Mouse (Mus musculus): ENCODE measurements around the gene Gde1. TPM values are rescaled to one million over a fixed set of nuclear protein-coding genes. Genes with fewer than 3 reads are reported as not detected.

Gde1 gene
- polyA plus RNA-seq, 1 experiment = 37.4 TPM

DNA sequence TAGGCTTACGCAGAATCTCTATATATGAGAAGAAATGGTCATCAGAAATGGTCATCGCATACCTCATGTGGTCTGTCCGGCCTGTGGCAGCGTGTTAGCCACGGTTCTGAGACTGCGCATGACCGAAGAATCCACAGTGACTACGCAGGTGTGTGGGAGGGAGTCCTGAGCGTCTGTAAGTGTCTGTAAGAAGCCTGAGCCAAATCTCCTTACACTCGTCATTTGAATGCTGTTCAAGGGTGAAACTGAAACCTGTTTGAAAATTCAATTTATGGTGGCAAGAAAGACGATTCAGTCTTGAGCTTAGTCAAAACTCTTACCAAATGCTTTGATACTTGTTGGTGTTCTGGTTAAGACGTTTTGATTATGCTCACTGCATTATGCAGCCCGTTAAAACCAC is 27.6 kb upstream of the Gde1 start:
- H3K27ac ChIP-seq (ENCODE audit: insufficient read depth, low read depth, low read length) = no peak overlapping the region
- no peak for TF ChIP-seq CTCF (IDR thresholded peaks at IDR 0.05; ENCODE audit: low read depth, low read length)
- H3K4me3 ChIP-seq (ENCODE audit: insufficient read depth, low read length) = no peak overlapping the region
- no peaks in the 10 kb centered on the region for H3K4me1 ChIP-seq (ENCODE audit: control insufficient read depth, insufficient read depth, low read length)

- no peak for TF ChIP-seq CTCF (IDR thresholded peaks at IDR 0.05; ENCODE audit: low read depth, low read length)
- TF ChIP-seq POLR2A (IDR thresholded peaks at IDR 0.05; ENCODE audit: borderline replicate concordance, low read depth, low read length) = no peak
- H3K4me1 ChIP-seq (ENCODE audit: control insufficient read depth, insufficient read depth, low read length) = no peaks in the 10 kb centered on the region
These were observed 26.2 kb upstream of the Gde1 start for GRCm38 (mm10) chr7:118731781-118732180.

GRCm38 (mm10) chr7:118728846-118729587 is 23.4 kb upstream of the Gde1 start:
- H3K4me1 ChIP-seq (ENCODE audit: control insufficient read depth, insufficient read depth, low read length) = no peaks in the 10 kb centered on the region
- TF ChIP-seq POLR2A (IDR thresholded peaks at IDR 0.05; ENCODE audit: borderline replicate concordance, low read depth, low read length) (no peak), CTCF (IDR thresholded peaks at IDR 0.05; ENCODE audit: low read depth, low read length) (no peak)
- H3K4me3 ChIP-seq (ENCODE audit: insufficient read depth, low read length) = no peak overlapping the region
- no peak overlapping the region for H3K27ac ChIP-seq (ENCODE audit: insufficient read depth, low read depth, low read length)

More at GRCm38 (mm10) chr7:118731781-118732180, 26.2 kb upstream of the Gde1 start:
- H3K27ac ChIP-seq (ENCODE audit: insufficient read depth, low read depth, low read length) = no peak overlapping the region
- no peak overlapping the region for H3K4me3 ChIP-seq (ENCODE audit: insufficient read depth, low read length)

GRCm38 (mm10) chr7:118725459-118725858 is 19.9 kb upstream of the Gde1 start:
- TF ChIP-seq POLR2A (IDR thresholded peaks at IDR 0.05; ENCODE audit: borderline replicate concordance, low read depth, low read length) = no peak
- no peak for TF ChIP-seq CTCF (IDR thresholded peaks at IDR 0.05; ENCODE audit: low read depth, low read length)
- H3K4me1 ChIP-seq (ENCODE audit: control insufficient read depth, insufficient read depth, low read length) = no peaks in the 10 kb centered on the region
- no peak overlapping the region for H3K4me3 ChIP-seq (ENCODE audit: insufficient read depth, low read length)
- H3K27ac ChIP-seq (ENCODE audit: insufficient read depth, low read depth, low read length) = no peak overlapping the region

DNA sequence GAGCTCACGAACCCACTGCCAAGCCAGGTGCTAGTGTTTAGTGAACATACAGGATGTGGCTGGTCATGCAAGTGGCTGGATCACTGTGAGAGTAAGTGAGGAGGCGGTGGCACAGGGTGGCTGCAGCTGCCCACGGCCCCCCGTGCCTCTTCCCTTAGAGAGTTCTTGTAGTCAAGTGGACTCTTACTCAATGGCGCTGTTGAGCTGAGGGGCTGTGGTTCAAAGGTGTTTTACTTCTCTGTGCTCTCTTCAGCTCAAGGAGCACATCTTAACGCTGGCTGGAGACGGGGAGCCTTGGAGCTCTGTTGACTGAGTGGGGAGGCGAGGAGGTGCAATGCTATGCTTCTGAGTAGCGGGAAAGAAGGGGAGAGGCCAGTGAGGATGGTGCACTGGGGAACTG is 18.3 kb upstream of the Gde1 start:
- TF ChIP-seq CTCF (IDR thresholded peaks at IDR 0.05; ENCODE audit: low read depth, low read length) (no peak), POLR2A (IDR thresholded peaks at IDR 0.05; ENCODE audit: borderline replicate concordance, low read depth, low read length) (no peak)
- Histone ChIP-seq H3K4me3 (ENCODE audit: insufficient read depth, low read length) (no peak overlapping the region), H3K27ac (ENCODE audit: insufficient read depth, low read depth, low read length) (no peak overlapping the region), H3K4me1 (ENCODE audit: control insufficient read depth, insufficient read depth, low read length) (no peaks in the 10 kb centered on the region)

- Histone ChIP-seq H3K4me1 (ENCODE audit: control insufficient read depth, insufficient read depth, low read length) (peaks cover 2% of the 10 kb centered on the region), H3K4me3 (ENCODE audit: insufficient read depth, low read length) (no peak overlapping the region), H3K27ac (ENCODE audit: insufficient read depth, low read depth, low read length) (no peak overlapping the region)
- TF ChIP-seq POLR2A (IDR thresholded peaks at IDR 0.05; ENCODE audit: borderline replicate concordance, low read depth, low read length) (no peak), CTCF (IDR thresholded peaks at IDR 0.05; ENCODE audit: low read depth, low read length) (no peak)
These were observed 12.5 kb upstream of the Gde1 start for GRCm38 (mm10) chr7:118718066-118718465.

DNA sequence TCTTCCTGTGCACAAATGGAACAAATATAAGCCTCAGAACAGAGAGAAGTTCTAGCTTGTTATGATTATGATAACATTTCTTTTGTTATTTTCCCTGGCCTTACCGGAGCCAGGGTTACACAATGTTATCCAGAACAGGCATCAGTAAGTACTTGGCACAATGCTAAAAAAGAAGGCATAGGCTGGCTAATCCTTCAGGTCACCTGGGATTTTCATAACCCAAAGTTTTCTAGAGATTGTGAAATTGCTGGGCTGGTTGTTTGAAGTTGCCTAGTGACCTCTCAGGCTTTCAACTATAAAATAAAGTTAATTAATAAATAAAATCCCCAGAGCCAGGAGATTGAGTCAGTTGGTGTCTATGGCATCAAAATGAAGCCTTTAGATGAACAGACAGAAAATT is 9.3 kb upstream of the Gde1 start:
- peaks cover 4% of the 10 kb centered on the region for H3K4me1 ChIP-seq (ENCODE audit: control insufficient read depth, insufficient read depth, low read length)
- no peak overlapping the region for H3K27ac ChIP-seq (ENCODE audit: insufficient read depth, low read depth, low read length)
- H3K4me3 ChIP-seq (ENCODE audit: insufficient read depth, low read length) = no peak overlapping the region
- TF ChIP-seq CTCF (IDR thresholded peaks at IDR 0.05; ENCODE audit: low read depth, low read length) = no peak
- no peak for TF ChIP-seq POLR2A (IDR thresholded peaks at IDR 0.05; ENCODE audit: borderline replicate concordance, low read depth, low read length)

DNA sequence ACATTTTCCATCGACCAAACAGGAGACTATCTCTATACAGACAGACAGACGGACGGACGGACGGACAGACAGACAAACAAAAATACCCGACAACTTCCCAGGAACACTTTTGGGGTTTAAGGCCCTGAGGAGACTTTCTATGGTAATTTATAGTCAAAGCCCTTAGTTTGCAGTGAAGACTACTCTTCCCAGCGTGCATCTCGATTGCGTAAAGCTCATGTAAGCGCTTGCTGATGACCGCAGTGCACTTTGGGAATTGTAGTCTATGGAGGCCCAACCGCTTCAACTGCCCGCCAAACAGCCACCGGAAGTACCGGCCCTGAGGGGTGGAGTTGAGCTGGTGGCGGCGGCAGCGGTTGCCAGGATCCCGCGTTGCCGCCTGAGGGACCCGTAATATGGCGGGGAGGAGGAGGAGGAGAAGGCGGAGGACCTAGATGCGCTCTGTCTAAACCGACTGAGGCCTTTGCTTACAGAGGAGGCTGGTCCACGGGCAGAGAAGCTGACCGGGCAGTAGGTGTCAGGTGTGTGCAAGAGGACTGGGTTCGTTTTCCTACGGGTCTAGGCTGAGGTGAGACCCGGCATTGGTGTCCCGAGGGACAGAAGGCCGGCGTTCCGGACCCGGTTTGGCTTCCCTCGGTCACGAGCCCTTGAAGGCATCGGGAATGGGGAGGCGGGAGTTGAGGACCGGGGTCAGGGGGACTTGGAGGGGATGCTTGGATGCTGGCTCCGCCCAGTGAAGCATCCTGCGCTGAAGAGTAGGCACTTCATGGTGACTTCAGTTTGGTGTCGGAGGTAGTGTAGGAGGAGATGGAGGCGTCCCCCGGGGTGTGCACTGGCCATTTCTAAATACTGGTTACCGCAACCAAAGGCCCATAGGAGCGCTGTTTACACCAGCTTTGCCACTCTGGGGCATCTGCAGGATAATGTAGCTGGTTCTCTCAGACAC is 6.9 kb upstream of the Gde1 start, which contains the start of gene Ccp110:
TSS of gene Ccp110 (plus strand) at position 325 of the 946 bp plus-strand sequence.
- Histone ChIP-seq H3K27ac (ENCODE audit: insufficient read depth, low read depth, low read length) (no peak within 1 kb of the TSS), H3K4me1 (ENCODE audit: control insufficient read depth, insufficient read depth, low read length) (peaks cover 4% of the 10 kb centered on the region), H3K4me3 (ENCODE audit: insufficient read depth, low read length) (peak within 1 kb of the TSS; percentile 82)
- TF ChIP-seq CTCF (IDR thresholded peaks at IDR 0.05; ENCODE audit: low read depth, low read length) (no peak), POLR2A (IDR thresholded peaks at IDR 0.05; ENCODE audit: borderline replicate concordance, low read depth, low read length) (no peak)

GRCm38 (mm10) chr7:118710776-118711175 is 5.2 kb upstream of the Gde1 start:
- Histone ChIP-seq H3K4me1 (ENCODE audit: control insufficient read depth, insufficient read depth, low read length) (peaks cover 7% of the 10 kb centered on the region), H3K27ac (ENCODE audit: insufficient read depth, low read depth, low read length) (no peak overlapping the region), H3K4me3 (ENCODE audit: insufficient read depth, low read length) (no peak overlapping the region)
- TF ChIP-seq CTCF (IDR thresholded peaks at IDR 0.05; ENCODE audit: low read depth, low read length) (no peak), POLR2A (IDR thresholded peaks at IDR 0.05; ENCODE audit: borderline replicate concordance, low read depth, low read length) (no peak)

DNA sequence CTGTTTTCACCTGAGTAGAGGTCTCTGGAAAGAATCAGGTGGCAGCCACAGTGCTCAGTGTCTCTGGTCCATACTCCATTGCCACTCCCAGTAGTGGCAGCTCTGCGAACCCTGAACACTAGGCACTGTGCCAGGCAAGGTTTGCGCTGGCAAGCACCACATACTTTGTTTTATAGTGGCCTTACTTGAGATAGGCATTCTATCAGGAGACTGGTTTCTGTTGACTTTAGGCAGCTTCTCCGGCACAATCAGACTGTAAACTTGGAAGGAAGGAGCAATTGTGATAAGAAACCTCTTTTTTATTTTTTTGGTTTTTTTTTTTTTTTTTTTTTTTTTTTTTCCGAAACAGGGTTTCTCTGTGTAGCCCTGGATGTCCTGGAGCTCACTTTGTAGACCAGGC is 2.4 kb upstream of the Gde1 start:
- Histone ChIP-seq H3K27ac (ENCODE audit: insufficient read depth, low read depth, low read length) (no peak overlapping the region), H3K4me3 (ENCODE audit: insufficient read depth, low read length) (no peak overlapping the region), H3K4me1 (ENCODE audit: control insufficient read depth, insufficient read depth, low read length) (peaks cover 19% of the 10 kb centered on the region)
- TF ChIP-seq CTCF (IDR thresholded peaks at IDR 0.05; ENCODE audit: low read depth, low read length) (no peak), POLR2A (IDR thresholded peaks at IDR 0.05; ENCODE audit: borderline replicate concordance, low read depth, low read length) (no peak)

Data from bone marrow macrophage, adult 2 months (primary cell).